ENCODE assay signal across 24 mouse cellular contexts in genomic region chr11:111666336-111666735, GRCm38 (mm10).
"Had no signal": no experiment of that assay in that cellular context is flagged by ENCODE, and none has a peak within 500 bp of the region (broad histone marks: within the 10 kb centered on the region; RNA-seq: fewer than 3 reads in every experiment).

No protein-coding gene starts in this region.

- H3K4me1 ChIP-seq: kidney, embryonic 15.5 days; liver, embryonic 12.5 days; liver, embryonic 15.5 days; lung, embryonic 15.5 days; midbrain, embryonic 12.5 days; midbrain, embryonic 15.5 days; neural tube, embryonic 13.5 days had no signal

- H3K4me2 ChIP-seq: kidney, embryonic 15.5 days; limb, embryonic 12.5 days; liver, embryonic 12.5 days; liver, embryonic 15.5 days; lung, embryonic 15.5 days; midbrain, embryonic 12.5 days; midbrain, embryonic 15.5 days; neural tube, embryonic 13.5 days had no signal

- DNase-seq: kidney, adult 8-10 months; kidney, postnatal 10 days; kidney, postnatal 36 days; layer of hippocampus, postnatal 36 days; liver; lung, adult 18-20 months; lung, postnatal 10 days; lung, postnatal 36 days; retina, postnatal 1 day; right cerebral cortex, postnatal 25 days; thymus, adult 2 months; thymus, postnatal 14 days; thymus, postnatal 4 days had no signal

- H3K36me3 ChIP-seq: kidney, embryonic 15.5 days; limb, embryonic 12.5 days; liver, embryonic 12.5 days; liver, embryonic 15.5 days; lung, embryonic 15.5 days; midbrain, embryonic 12.5 days; midbrain, embryonic 15.5 days; neural tube, embryonic 13.5 days had no signal

- H3K9ac ChIP-seq: kidney, embryonic 15.5 days; limb, embryonic 12.5 days; liver, embryonic 12.5 days; liver, embryonic 15.5 days; lung, embryonic 15.5 days; midbrain, embryonic 12.5 days; midbrain, embryonic 15.5 days; neural tube, embryonic 13.5 days had no signal

- H3K9me3 ChIP-seq: kidney, embryonic 15.5 days; limb, embryonic 12.5 days; liver, embryonic 12.5 days; liver, embryonic 15.5 days; lung, embryonic 15.5 days; midbrain, embryonic 12.5 days; midbrain, embryonic 15.5 days; neural tube, embryonic 13.5 days had no signal

- H3K27me3 ChIP-seq: kidney, embryonic 15.5 days; limb, embryonic 12.5 days; liver, embryonic 12.5 days; liver, embryonic 15.5 days; lung, embryonic 15.5 days; midbrain, embryonic 12.5 days; midbrain, embryonic 15.5 days; neural tube, embryonic 13.5 days had no signal

- H3K27ac ChIP-seq: kidney, embryonic 15.5 days; left cerebral cortex, adult 2 months; limb, embryonic 12.5 days; liver, embryonic 12.5 days; liver, embryonic 15.5 days; lung, embryonic 15.5 days; midbrain, embryonic 12.5 days; midbrain, embryonic 15.5 days; neural tube, embryonic 13.5 days; stomach, postnatal 0 days had no signal

- ATAC-seq: liver, embryonic 12.5 days; midbrain, embryonic 15.5 days had no signal

- H3K4me3 ChIP-seq: kidney, embryonic 15.5 days; left cerebral cortex, adult 2 months; limb, embryonic 12.5 days; liver, embryonic 12.5 days; liver, embryonic 15.5 days; lung, embryonic 15.5 days; midbrain, embryonic 12.5 days; midbrain, embryonic 15.5 days; myocyte; neural tube, embryonic 13.5 days had no signal
